Mouse (Mus musculus): ENCODE measurements around the gene Wipi2. TPM values are rescaled to one million over a fixed set of nuclear protein-coding genes. Genes with fewer than 3 reads are reported as not detected.
A peak's percentile ranks its signal among the peaks of the same experiment; 100 is the strongest.

The Wipi2 gene
- total RNA-seq, 2 experiments from 2014 or later = 93.2 to 102 TPM

DNA sequence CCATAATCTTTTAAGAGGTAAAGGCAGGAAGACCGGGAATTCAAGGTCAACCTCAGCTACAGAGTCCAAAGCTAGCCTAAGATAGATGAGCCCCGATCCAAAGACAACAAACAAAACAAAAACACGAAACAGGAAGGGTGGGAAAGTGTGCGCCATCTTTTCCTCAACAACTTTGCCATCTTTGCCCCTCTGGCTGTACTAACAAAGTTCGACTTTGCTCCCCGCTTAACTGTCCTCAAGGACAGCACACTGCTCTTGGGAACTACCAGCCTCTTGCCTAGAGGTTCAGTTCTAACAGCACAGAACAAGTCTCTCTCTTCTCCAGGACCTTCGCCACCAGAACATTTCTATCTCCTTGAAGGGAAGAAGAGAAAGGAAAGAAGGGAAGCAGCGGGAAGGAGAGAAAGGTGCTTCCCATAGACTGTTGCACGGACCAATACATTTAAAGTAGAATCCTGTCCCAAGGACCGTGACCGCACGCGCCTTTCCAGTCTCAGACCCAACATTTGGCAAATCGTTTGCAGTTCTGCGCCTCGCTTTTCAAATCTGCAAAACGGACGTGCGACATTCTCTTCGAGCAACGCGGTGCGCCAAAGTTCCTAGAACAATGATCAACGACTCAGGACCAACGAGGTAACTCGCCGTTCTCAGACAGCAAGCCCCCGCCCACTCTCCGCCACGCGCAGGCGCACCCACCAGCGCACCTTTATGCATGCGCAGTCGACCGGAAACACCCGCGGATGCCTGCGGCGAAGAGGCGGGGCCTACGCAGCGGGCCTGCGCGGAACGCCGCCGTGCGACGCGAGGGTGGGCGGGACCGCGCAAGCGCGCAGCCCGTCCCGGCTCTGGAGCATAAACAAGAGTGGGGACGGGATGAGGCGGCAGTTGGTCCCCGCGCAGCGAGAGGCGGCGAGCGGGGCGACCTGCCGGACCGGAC, 1.5 kb downstream of the Wipi2 start:
- DNase-seq (ENCODE audit: low spot score in 2 of 2) = peak; percentile 98

DNA sequence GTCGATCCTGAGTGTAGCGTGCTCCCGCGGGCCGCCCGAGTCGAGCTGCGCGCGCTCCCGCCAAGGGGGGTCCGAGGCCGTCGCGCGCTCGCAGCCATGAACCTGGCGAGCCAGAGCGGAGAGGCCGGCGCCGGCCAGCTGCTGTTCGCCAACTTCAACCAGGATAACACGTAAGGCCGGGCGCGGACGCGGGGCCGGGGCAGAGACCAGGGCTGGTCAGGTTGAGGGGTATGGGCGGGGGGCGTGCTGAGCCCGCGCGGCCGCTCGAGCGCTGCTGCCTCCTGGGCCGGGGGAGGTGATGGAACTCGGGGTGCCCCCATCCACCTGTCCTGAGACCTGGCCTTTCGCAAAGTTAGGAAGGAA, 2.1 kb downstream of the Wipi2 start:
- DNase-seq (ENCODE audit: low spot score in 2 of 2) = peak in 1 of 2 experiments; percentile 14

DNA sequence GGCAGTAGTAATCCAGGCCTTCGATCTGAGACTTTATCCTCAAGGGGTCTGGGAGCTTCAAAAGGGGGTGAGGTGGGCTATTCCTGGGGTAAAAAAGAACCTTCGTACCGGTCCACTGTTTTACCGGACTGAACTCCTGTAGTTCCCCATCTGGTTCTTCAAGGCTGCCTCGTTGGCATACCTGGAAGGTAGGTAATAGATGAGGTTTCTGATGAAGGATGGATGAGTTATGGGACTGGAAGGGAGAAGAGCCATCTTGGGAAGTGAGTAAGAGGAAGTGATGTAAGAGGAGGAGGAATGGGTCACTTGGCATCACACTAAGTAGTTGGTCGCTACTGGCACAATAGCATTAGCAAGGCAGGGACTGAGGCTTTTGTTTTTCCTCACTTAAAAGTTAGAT, 2.7 kb downstream of the Wipi2 start:
- DNase-seq (ENCODE audit: low spot score in 2 of 2) = no peak

DNA sequence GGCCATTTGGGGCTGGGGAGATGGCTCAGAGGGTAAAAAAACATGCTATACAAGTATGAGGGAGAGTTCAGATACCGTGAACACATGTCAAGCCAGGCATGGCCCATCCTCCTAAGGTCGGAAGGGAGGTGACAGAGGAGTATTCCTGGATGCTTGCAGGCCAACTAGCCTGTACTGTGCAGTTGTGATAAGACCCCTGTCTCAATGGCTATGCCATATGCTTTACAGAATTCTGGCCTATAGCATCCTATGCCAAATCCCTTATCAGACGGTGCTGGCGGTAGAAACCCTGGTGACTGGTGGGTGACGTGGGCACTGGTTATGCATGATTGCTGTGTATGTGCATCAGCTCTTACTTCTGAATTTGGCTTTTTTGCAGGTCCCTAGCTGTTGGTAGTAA, 10.3 kb downstream of the Wipi2 start:
- DNase-seq (ENCODE audit: low spot score in 2 of 2) = no peak

DNA sequence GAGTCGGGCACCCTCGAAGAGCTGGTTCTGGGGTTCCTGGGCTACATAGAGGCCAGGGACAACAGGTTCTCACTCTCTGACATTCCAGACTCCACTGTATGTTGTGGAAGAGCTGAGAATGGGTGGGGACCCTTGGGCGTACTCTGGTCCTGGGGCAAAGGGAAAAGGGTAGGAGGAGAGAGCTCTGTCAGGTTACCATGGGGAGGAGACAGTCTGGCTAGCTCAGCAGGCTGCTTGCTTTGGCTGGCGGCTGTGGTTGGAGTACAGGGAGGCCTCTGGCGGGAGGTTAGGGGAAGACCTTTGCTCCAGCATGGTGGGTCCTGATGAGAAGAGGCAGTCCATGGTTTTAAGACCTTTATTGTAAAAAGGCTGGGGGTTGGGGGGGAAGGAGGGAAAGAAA, 12.6 kb downstream of the Wipi2 start:
- DNase-seq (ENCODE audit: low spot score in 2 of 2) = no peak

DNA sequence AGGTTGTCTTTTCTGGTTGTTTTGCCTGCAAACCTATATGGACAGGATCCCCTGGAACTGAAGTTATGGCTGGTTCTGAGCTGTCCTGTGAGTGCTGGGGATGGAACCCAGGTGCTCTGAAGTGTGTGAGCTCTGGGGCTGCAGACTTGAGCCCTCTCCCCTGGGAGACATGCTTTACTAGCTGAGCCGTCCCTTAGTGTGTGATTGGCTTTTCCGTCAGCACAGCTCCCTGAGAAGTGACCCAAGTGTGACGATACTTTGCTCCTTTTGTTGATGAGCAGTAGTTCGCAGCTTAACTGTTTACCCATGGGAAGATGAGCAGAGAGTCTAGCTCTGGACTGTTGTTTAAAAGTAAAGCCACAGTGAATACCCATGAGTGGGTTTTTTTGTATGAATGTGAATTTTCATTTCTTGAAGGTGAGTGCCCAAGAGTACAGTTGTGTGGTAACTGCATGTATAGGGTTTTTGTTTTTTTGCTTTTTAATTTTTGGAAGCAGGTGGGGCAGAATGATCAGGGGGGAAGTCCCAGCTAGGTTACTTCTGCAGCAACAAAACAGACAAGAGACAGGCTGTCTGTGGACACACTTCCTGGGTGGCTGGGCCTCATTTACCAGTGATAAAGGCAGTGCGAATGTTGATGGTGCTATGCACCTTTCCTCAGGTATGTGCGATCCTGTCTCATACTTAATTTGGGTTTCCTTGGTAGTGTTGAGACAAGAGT, 14.0 kb downstream of the Wipi2 start:
- no peak for DNase-seq (ENCODE audit: low spot score in 2 of 2)

DNA sequence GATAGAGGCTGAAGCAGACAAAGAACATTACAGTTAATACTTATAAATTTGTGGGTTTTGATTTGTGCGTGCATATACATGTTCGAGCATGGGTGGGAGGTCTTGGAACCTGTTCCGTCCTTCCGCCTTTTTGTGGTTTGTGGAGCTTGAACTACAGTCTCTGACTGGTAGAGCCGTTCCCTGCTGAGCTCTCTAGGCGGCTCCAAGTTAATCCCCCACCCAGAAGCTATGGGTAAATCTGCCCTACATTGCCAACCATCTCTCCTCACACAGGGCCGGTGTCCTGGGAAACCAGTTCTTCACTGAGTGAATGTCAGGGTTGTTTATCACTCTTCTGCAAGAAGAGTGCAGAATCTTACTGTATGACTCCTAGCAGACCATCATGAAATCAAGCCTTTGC, 20.7 kb downstream of the Wipi2 start:
- no peak for DNase-seq (ENCODE audit: low spot score in 2 of 2)

DNA sequence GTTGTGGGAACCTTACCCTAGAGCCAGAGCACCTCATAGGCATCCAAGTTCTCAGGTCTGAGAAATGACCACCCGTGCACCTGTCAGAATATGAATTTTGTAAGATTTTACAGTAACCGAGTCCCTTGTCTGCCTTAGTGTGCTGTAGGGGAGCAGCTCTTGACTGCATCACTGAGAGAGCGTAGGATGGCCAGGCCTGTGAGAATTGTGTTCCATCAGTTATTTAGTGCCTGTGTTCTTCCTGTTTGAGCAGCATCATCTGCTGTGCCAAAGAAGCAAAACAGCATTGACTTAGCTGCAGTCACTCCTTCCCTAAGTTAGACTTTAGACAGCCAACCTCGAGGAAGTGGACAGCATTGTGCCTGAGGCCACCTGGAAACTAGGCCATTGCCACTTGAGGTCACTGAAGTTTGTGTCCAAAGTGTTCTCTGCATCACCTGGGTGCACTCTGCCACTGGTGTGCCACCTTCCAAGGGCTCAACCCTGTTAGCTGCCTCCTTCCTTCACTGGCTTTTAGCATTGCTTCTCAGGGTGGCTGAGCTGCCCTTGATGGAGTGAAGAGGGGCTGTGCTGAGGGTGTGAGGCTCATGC, 22.1 kb downstream of the Wipi2 start:
- no peak for DNase-seq (ENCODE audit: low spot score in 2 of 2)

DNA sequence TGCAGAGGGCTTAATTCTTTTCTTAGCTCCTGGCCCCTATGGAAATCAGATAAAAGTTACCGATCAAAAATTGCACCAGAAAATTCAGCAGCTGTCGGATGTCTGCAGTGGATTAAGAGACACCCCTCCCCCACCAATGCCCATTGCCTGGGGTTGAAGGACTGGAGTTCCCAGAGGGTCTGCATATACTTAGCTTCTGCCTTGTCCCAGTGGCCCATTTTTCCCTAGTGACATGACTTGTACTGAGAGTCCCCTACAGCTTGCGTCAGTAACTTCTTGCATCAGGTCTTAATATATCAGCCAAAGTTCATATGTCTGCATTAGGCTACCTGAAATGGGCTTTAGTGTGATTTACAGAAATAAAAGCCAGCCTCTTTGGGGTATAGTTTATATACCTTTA, 22.9 kb downstream of the Wipi2 start:
- DNase-seq (ENCODE audit: low spot score in 2 of 2) = no peak

DNA sequence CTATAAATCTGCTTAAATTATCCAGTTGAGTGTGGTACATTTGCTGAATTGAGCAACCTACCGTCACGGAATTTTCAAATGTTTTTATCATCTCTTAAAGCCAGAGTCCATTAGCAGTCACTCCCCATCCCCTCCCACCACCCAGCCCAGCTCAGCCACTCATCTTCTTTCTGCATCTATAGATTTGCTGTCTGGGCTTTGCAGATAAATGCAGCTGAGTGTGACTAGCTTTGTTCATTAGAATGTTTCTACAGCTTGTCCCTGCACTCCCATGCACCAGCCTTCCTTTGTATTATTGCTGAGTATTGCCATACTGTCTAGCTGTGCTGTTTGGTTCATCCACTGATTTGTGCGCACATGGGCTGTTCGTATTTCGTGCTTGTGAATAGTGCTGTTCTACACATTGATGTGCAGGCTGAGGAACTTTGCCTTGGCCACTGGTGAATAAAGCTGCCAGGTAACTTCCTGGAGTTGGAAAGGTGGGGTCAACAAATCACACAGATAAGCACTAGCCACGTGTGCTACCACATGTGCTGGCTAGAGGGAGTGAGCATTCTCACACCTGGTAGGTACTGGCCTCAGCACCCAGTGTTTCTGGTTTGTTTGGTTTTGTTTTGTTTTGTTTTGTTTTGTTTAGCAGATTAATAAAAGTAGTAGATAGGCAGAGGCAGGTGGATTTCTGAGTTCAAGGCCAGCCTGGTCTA, 23.4 kb downstream of the Wipi2 start:
- DNase-seq (ENCODE audit: low spot score in 2 of 2) = no peak

DNA sequence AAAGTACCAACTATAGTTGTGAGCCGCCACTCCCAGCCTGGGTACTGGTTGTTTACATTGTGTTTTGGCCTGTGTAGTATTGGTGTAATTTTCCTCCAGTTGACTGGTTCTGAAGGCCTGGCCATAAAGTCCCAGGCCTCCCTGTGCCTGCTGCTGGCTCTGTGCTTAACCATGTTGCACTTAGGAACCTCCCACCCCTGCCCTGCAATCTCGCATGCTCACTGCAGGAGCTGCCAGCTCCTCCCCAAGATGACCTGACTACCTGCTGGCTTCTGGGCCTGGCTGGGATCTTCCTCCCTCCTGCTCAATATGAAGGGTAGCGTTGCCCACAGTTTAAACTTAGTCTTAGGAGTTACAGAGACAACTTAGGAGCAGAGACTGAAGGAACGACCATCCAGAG, 24.8 kb downstream of the Wipi2 start:
- DNase-seq (ENCODE audit: low spot score in 2 of 2) = no peak

DNA sequence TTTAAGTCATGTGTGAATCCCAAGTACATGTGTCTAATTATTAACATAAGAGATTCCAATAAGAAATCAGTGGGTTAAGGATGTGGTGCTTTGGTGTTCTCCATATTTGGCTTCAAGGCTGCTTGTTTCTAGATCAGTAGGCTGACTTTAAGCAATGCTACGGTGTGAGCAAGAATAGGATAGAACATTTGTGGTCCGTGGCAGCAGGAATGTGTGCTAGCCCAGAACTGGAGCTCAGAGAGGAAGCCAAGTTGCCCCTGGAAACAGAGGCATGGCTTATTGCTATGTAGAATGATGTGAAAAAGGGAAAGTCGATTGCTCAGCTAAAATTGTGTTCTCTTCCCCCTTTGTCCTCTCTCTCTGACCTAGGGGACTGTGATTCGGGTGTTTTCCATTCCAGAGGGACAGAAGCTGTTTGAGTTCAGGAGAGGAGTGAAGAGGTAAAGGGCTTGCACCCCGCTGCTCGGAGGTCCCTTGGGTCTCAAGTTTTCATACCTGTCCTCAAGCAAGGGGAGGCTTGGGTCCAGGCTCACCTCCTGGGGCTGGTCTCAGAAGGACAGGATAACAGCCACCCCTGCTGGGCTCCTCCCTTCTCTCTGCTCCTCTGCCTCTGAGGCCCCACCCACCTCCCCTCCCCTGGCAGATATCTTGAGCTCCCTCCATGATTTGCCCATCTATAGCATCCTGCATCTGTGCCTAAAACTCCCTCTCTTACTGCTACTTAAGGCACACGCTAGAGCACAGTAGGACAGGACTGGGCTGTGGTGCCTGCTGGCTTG, 33.3 kb downstream of the Wipi2 start:
- no peak for DNase-seq (ENCODE audit: low spot score in 2 of 2)

DNA sequence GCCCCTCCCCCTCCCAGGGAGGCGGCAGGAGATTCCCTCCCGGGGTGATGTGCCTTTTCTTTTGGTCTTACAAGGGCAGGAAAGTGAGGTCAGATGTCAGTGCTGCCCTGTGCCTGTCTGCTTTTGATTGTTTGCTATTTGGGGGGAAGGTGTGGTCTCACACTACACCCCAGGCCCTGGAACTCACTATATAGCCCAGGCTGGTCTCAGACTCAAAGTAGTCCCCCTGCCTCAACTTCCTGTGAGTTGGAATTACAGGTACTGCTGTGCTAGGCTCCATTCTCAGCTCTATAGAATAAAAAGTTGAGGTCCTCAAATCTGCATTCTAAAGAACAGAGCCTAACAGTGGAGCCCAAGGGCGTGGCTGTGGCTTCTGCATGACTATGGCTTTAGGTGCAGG, 40.4 kb downstream of the Wipi2 start:
- DNase-seq (ENCODE audit: low spot score in 2 of 2) = no peak

DNA sequence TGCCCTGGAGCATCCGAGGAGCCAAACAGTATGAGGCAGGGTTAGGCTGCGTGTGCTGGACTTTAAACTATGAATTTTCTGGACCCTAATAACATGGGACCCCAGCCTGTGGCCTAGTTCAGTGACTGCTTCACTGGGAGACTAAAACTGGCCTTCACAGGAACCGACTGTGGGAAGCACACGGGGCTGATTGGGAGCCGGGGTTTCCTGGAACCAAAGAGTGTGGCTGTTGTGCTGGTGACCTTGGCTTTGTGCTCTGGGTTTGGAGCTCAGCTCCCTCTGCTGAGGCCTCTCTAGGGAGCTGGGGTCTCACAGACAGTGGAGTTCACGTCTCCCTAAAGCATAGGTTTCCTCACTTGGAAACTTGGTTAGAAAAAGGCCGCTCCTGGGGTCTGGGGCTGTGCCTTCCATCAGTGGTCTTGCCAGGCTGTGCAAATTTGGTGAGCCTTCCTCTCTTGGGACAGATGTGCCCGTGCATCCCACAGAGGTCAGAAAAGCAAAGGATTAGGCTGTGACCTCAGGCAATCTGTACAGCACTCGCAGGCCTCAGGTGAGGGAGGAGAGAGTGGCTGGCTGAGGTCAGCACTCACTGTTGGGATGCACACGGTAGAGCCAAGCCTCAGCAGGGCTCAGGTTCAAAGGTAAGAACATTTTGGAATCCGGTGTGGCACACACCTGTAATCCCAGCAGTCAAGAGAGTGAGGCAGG, 41.2 kb downstream of the Wipi2 start:
- no peak for DNase-seq (ENCODE audit: low spot score in 2 of 2)

DNA sequence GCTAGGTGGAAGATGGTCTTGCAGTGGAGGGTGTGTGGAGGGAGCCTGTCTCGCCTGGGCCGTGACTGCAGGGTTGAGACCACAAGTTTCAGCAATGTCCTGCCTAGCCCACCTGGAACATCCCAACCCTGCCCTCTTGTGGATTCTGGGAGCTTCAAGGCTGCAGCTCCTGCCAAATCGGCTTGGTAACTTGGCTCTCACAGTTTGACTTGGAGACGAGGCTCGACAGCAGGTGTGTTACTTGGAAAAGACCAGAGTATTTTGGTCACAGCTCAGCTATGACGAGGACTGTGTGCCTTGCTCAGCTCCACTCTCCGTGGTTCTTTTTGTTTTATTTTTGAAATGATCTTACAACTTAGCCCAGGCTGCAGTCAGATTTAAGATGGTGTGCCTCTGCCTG, 42.2 kb downstream of the Wipi2 start:
- peak; percentile 25 to 30 for DNase-seq (ENCODE audit: low spot score in 2 of 2)

DNA sequence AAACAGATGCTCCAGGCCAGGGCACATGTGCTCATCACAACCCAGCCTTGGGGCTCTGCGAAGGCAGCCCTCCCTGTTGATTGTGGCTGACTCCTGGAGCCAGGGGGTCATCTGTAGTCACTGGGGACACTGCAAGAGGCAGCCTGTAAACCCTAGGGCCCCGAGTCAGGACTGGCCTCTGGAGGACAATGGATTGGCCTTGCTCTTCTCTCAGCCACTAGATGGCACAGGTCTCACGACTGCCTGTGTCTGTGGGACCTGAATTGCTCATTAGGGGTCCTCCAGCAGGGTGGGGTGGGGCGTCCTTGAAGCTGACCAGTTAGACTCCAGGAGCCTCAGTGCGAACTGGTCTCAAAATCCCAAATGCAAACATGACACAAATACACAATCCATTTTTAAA, 45.6 kb downstream of the Wipi2 start:
- DNase-seq (ENCODE audit: low spot score in 2 of 2) = no peak

DNA sequence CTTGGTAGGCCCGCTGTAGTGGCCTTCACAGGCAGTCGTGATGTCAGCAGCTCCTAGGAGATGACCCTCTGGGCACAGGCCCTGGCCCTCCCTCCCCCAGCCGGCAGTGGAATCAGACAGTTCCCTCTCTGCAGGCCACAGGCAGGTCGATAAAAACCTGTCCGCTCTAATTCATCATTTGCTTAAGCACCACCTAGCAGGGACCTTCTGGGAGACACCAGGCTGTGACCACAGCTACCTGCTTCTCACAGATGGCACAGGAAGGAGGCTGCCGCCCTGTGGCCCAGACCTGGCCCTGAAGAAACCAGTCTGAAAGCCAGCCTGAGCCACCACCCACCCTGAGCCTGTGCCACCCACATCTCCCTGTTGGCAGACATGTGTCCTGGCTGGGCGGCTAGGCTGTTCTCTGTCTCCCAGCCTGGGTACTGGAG, 50.7 kb downstream of the Wipi2 start:
- peak in 1 of 2 experiments; percentile 32 for DNase-seq (ENCODE audit: low spot score in 2 of 2)

DNA sequence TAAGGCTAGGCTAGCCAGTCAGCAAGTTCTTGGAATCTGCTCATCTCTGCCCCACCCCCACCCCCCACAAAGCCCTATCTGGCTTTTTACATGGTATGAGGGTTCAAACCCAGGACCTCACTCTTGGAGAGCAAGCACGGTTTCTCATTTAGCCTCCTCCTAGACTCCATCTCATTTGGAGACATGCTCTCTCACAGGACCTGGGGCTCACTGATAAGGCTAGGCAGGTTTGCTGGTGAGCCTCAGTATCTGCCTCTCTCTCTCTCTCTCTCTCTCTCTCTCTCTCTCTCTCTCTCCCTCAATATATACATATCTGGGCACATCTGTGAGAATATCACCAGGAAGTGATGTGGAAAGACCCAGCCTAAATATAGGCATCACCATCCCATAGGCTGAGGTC, 51.6 kb downstream of the Wipi2 start:
- DNase-seq (ENCODE audit: low spot score in 2 of 2) = no peak

DNA sequence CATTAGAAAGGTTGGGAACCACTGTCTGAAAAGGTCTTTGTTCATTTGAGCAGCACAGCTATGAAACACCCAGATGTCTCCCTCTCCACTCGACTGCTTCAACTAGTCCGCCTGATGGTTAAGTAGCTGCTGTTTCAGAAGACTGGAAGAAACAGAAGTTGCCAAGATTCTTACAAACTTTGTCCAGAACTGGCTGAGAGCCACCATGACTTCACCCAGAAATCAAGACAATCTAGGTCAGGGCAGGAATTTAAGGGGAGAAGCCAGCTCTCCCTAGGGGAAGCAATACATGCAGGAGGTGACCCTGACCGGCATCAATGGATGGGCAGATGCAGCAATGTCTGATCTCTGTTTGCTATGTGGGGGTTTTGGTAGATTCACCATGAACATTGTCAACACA, 54.4 kb downstream of the Wipi2 start:
- no peak for DNase-seq (ENCODE audit: low spot score in 2 of 2)

DNA sequence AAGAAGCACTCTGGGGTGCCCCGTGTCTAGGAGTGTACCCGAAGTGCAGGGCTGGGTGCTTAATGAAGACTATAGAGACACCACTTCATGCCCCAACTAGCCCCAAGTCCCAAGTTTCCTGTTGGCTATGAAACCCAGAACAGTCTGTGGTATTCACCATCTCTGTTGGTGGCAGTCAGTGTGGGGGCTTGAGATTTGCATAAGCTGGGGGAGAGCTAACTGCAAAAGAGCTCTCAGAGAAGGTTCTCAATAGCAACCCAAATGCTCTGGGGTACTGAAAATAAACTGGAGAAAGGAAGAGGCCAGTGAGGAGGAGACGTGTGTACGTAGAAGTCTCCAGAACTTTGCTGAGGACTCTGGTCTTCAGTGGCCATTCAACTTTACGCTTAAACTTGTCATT, 55.0 kb downstream of the Wipi2 start:
- no peak for DNase-seq (ENCODE audit: low spot score in 2 of 2)

All from left cerebral cortex, adult 18-20 months (tissue).